Mouse (Mus musculus): ENCODE data around the gene Stub1. TPM values are rescaled to one million over a fixed set of nuclear protein-coding genes. Genes with fewer than 3 reads are reported as not detected.
"Not testable (repeated sequence)": the region's sequence is repeated elsewhere in the genome, so short reads cannot be mapped to it uniquely, and the experiment has no call there.

Stub1 gene
- total and polyA plus RNA-seq, 2 experiments from 2014 or later, result 273 to 369 TPM

DNA sequence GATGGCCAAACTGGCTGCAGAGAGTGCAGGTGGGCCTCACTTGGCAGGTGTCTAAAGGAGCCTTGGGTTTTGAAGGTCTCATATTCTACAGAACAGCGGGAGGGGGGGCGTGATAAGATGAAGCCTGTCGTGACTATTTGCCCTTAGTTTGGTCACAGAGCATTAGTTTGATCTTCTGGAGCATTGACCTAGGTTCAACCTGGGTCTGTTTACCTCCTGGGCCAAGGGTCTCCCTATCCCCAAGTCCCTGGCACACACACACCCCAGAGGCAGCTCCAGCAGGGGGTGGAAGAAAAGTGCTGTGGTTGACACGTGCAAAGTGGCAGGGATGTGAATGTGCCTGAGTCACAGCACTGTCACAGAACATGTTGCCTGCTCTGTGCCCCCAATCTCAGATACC is 22.3 kb downstream of the Stub1 start:
- DNase-seq (ENCODE audit: low spot score) (no peak), ATAC-seq (no peak)
- H3K27ac ChIP-seq, result no peak overlapping the region
- TF ChIP-seq CTCF (IDR thresholded peaks at IDR 0.05; ENCODE audit: low read depth), result no peak
- no peaks in the 10 kb centered on the region for H3K27me3 ChIP-seq (ENCODE audit: insufficient read depth, low read length)
- peak overlapping the region; percentile 89; the same call in 1 of the 2 replicates for H3K9ac ChIP-seq (replicated peaks; ENCODE audit: low read length)
- WGBS, result 74% methylated on average over 4 of the region's 4 CpGs
- H3K4me2 ChIP-seq (ENCODE audit: low read depth, low read length), result peak overlapping the region; percentile 75
- H3K4me1 ChIP-seq (ENCODE audit: insufficient read depth, low read length), result peaks cover 26% of the 10 kb centered on the region
- H3K36me3 ChIP-seq (ENCODE audit: insufficient read depth, low read length), result no peaks in the 10 kb centered on the region
- H3K4me3 ChIP-seq (ENCODE audit: low read length), result peak overlapping the region; percentile 68; the same call in 1 of the 2 replicates
- H3K9me3 ChIP-seq (ENCODE audit: low read length), result no peaks in the 10 kb centered on the region

DNA sequence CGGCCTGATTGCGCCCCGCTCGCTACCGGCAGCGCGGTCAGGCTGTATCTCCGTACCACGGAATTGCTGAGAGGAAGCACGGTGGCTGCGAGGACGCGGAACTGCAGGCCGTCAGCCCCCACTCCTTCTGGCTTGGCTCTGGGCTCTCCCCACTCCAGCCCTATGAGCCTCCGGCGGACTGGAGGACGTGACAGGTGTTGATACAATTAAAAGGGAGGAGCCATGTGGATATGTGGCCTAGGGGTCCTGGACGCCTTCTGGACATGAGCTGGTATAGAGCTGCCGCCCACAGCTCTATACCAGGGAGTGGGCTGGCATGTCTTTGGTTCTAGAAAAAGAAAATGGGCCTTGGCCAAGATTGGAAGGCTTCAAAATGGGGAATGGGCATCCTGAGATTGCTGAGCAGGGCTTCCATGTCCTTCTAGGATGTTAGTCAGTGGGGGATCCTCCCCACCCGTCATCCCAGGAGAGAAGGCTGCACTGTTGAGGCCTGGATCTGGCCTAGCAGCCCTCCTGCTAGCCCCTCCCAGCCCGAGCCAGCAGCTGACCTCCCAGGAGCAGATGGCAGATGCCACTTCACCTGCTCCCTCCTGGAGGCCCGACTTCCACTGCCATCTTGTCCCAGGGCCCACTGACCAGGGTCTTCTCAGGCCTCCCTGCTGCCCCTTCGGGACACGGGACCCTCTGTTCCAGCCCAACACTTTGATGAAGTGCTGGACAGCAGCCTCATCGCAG is 23.4 kb downstream of the Stub1 start:
- Histone ChIP-seq H3K9ac (replicated peaks; ENCODE audit: low read length) (peak overlapping the region; percentile 89), H3K27ac (peak overlapping the region; percentile 94), H3K4me2 (ENCODE audit: low read depth, low read length) (peak overlapping the region; percentile 75), H3K27me3 (ENCODE audit: insufficient read depth, low read length) (no peaks in the 10 kb centered on the region), H3K4me1 (ENCODE audit: insufficient read depth, low read length) (peaks cover 26% of the 10 kb centered on the region), H3K4me3 (ENCODE audit: low read length) (peak overlapping the region; percentile 68), H3K36me3 (ENCODE audit: insufficient read depth, low read length) (no peaks in the 10 kb centered on the region), H3K9me3 (ENCODE audit: low read length) (no peaks in the 10 kb centered on the region)
- TF ChIP-seq CTCF (IDR thresholded peaks at IDR 0.05; ENCODE audit: low read depth), result 0 out of 2 replicates have a peak, but pooled peaks have one; percentile 15
- peak; percentile 63 for ATAC-seq
- peak; percentile 61 for DNase-seq (ENCODE audit: low spot score)
- 6% methylated on average over 24 of the region's 25 CpGs for WGBS

DNA sequence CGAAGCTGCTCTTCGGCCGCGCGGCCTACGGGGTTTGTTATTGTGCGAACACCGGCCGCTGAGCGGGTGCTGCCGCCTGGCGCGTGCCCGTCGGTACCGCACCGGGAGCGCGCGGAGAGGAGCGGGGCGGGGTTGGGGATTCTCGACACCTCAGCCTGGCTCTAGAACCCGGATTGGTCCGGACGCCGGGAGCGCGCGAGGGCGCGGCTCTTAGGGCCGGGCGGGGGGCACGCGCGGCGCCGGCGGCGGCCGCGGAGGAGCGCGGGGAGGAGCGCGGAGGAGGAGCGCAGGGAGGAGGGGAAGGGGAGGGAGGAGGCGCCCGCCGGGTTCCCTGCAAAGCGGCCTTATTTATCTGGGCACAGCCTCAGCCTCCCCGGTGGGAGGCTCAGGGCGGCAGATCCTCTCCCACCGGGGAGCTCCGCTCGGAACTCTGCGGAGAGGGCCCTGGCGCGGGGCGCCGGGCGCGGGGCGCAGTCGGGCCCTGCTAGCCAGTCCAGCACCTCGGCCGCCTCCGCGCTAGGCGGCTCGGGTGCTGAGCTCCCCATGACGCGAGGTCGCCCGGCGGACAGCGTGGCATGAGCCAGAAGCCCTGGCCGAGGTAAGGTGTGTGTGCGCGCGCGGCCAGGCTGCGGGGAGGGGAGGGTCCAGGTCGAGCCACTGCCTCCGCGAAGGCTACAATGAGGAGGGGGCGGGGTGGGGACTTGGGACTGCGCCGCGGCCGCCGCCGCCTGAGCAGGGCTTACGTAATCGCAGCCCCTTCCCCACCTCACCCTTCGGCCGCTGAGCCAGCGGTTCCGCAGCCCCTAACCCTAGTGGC is 24.2 kb downstream of the Stub1 start, which contains the start of gene Fbxl16:
Gene Fbxl16, plus strand, starts transcription at position 297 of the 817 bp plus-strand sequence.
- under 1% methylated on average over 80 of the region's 100 CpGs for WGBS

DNA sequence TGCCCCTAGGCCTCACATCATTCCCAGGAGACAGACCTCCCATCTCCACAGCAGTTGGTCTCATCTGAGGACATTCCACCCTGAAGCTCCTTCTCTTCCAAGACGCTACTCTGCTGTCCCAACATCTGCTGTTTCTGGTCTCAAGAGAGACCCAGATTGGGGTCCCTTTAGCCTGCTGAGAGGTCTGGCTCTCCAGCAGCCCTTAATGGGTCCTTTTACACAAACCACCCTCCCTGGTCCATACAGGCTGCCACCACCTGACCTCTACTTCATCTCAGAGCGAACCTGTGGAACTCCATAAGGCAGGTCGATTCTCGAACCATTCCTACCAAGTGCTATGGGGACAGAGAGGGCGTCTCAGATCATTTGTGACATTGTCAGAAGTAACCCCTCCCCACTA is 25.2 kb downstream of the Stub1 start:
- TF ChIP-seq CTCF (IDR thresholded peaks at IDR 0.05; ENCODE audit: low read depth), result no peak
- Histone ChIP-seq H3K4me1 (ENCODE audit: insufficient read depth, low read length) (peaks cover 20% of the 10 kb centered on the region), H3K4me3 (ENCODE audit: low read length) (peak overlapping the region; percentile 68), H3K4me2 (ENCODE audit: low read depth, low read length) (peak overlapping the region; percentile 75), H3K27ac (peak overlapping the region; percentile 94), H3K9me3 (ENCODE audit: low read length) (no peaks in the 10 kb centered on the region), H3K27me3 (ENCODE audit: insufficient read depth, low read length) (no peaks in the 10 kb centered on the region), H3K9ac (replicated peaks; ENCODE audit: low read length) (peak overlapping the region; percentile 89), H3K36me3 (ENCODE audit: insufficient read depth, low read length) (no peaks in the 10 kb centered on the region)
- ATAC-seq, result no peak
- no peak for DNase-seq (ENCODE audit: low spot score)
- WGBS, result 28% methylated on average over 5 of the region's 5 CpGs

More for the DNA sequence above, 24.2 kb downstream of the Stub1 start, which contains the start of gene Fbxl16:
- ATAC-seq, result peak; percentile 86
- Histone ChIP-seq H3K9me3 (ENCODE audit: low read length) (no peaks in the 10 kb centered on the region), H3K27me3 (ENCODE audit: insufficient read depth, low read length) (no peaks in the 10 kb centered on the region), H3K4me2 (ENCODE audit: low read depth, low read length) (peak within 1 kb of the TSS; percentile 75), H3K36me3 (ENCODE audit: insufficient read depth, low read length) (no peaks in the 10 kb centered on the region), H3K4me1 (ENCODE audit: insufficient read depth, low read length) (peaks cover 26% of the 10 kb centered on the region), H3K4me3 (ENCODE audit: low read length) (peak within 1 kb of the TSS; percentile 68), H3K27ac (peak within 1 kb of the TSS; percentile 94), H3K9ac (replicated peaks; ENCODE audit: low read length) (peak within 1 kb of the TSS; percentile 89)
- DNase-seq (ENCODE audit: low spot score), result peak; percentile 97
- peak; percentile 49 for TF ChIP-seq CTCF (IDR thresholded peaks at IDR 0.05; ENCODE audit: low read depth)

DNA sequence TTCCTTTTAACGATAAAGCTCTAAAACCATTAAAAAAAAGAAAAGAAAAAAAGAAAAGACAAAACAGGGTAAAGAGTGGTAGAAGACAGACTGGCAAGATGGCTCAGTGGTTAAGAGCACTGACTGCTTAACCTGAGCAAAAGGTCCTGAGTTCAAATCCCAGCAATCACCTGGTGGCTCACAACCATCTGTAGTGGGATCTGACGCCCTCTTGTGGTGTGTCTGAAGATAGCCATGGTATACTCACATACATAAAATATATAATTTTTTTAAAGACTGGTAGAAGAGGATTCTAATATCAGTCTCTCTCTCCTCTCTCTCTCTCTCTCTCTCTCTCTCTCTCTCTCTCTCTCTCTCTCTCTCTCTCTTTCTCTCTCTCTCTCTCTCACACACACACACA is 25.8 kb downstream of the Stub1 start:
- H3K4me2 ChIP-seq (ENCODE audit: low read depth, low read length); H3K27ac ChIP-seq; H3K9ac ChIP-seq (replicated peaks; ENCODE audit: low read length); H3K9me3 ChIP-seq (ENCODE audit: low read length); ATAC-seq; DNase-seq (ENCODE audit: low spot score); H3K4me3 ChIP-seq (ENCODE audit: low read length); H3K36me3 ChIP-seq (ENCODE audit: insufficient read depth, low read length); H3K27me3 ChIP-seq (ENCODE audit: insufficient read depth, low read length): not testable (repeated sequence)
- TF ChIP-seq CTCF (IDR thresholded peaks at IDR 0.05; ENCODE audit: low read depth), result peak; percentile 42
- WGBS, result 36% methylated on average over 2 of the region's 2 CpGs
- H3K4me1 ChIP-seq (ENCODE audit: insufficient read depth, low read length), result peaks cover 20% of the 10 kb centered on the region

DNA sequence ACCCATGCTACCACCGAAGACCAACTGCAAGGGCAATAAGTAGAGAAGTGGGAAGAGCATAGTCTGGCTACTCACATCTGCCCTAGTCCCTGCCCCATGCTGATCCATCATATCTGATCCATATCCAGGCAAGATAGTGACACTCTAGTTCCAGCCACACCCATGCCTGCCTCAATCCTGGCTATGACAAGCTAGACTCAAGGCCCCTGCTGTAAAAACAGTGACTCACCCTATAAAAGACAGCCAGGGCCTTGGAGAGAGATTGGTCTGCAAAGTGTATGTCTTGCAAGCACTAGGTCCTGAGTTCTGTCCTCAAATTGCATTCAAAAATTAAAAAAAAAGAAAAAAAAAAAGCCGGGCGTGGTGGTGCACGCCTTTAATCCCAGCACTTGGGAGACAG is 26.7 kb downstream of the Stub1 start:
- no peaks in the 10 kb centered on the region for H3K27me3 ChIP-seq (ENCODE audit: insufficient read depth, low read length)
- no peak for TF ChIP-seq CTCF (IDR thresholded peaks at IDR 0.05; ENCODE audit: low read depth)
- no peak overlapping the region for H3K4me3 ChIP-seq (ENCODE audit: low read length)
- H3K36me3 ChIP-seq (ENCODE audit: insufficient read depth, low read length), result no peaks in the 10 kb centered on the region
- no peak overlapping the region for H3K27ac ChIP-seq
- no peak overlapping the region for H3K9ac ChIP-seq (replicated peaks; ENCODE audit: low read length)
- no peaks in the 10 kb centered on the region for H3K9me3 ChIP-seq (ENCODE audit: low read length)
- H3K4me1 ChIP-seq (ENCODE audit: insufficient read depth, low read length), result peaks cover 24% of the 10 kb centered on the region
- no peak for ATAC-seq
- DNase-seq (ENCODE audit: low spot score), result no peak
- 95% methylated on average over 4 of the region's 4 CpGs for WGBS
- H3K4me2 ChIP-seq (ENCODE audit: low read depth, low read length), result no peak overlapping the region

Measured in hindbrain, postnatal 0 days (tissue).